8 mouse cellular contexts compared by ENCODE assay signal in the genomic region with DNA sequence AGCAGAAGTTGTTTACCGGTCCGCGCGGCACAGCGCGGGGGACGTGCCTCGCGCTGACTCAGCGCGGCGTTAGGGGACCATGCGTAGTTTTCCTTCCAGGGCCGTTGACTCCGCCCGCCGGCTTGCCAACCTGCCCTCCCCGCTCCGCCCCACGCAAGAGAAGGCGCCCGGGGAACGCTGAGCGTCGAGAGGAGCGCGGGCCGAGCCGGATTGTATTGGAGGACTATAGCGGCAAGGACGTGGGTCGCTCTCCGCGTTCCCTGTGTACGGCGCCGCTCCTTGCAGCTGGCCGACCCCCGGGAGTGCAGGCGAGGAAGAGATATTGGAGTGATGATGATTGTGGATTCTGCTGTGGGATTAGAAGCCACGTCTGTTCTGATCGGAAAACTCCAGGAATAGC. TPM values are rescaled to one million over a fixed set of nuclear protein-coding genes. Genes with fewer than 3 reads are reported as not detected.
A peak's percentile ranks its signal among the peaks of the same experiment; 100 is the strongest.
DNase-seq lines count a peak whose midpoint lies in the region; ATAC-seq lines count a peak whose summit lies in the region.

No protein-coding gene starts in this region.

- DNase-seq in heart, embryonic 10.5 days (ENCODE audit: low spot score), result no peak
- DNase-seq in heart, postnatal 4 days, result no peak
- peak; percentile 30 for DNase-seq in ES-CJ7 (ENCODE audit: low read depth, low spot score)
- no peak for DNase-seq in midbrain, embryonic 10.5 days (ENCODE audit: low spot score)
- no peak for DNase-seq in gastrocnemius, postnatal 4 days (ENCODE audit: low spot score in 2 of 2)
- DNase-seq in gastrocnemius, postnatal 36 days, result no peak

- peaks cover 10% of the 10 kb centered on the region; the same call in 1 of the 2 replicates for H3K9me3 ChIP-seq in heart, embryonic 10.5 days
- no peaks in the 10 kb centered on the region for H3K9me3 ChIP-seq in embryonic facial prominence, embryonic 15.5 days (replicated peaks)
- peaks cover 54% of the 10 kb centered on the region for H3K9me3 ChIP-seq in midbrain, embryonic 10.5 days (replicated peaks)

- 24% methylated on average over 42 of the region's 42 CpGs for WGBS in heart, embryonic 10.5 days
- WGBS in embryonic facial prominence, embryonic 15.5 days, result 31% methylated on average over 42 of the region's 42 CpGs
- WGBS in midbrain, embryonic 10.5 days, result 38% methylated on average over 42 of the region's 42 CpGs

- H3K4me3 ChIP-seq in heart, embryonic 10.5 days, result peak overlapping the region; percentile 43
- no peak overlapping the region for H3K4me3 ChIP-seq in embryonic facial prominence, embryonic 15.5 days (replicated peaks)
- peak overlapping the region; percentile 23; the same call in 1 of the 2 replicates for H3K4me3 ChIP-seq in midbrain, embryonic 10.5 days

- no peak overlapping the region for H3K27ac ChIP-seq in heart, embryonic 10.5 days
- no peak overlapping the region for H3K27ac ChIP-seq in embryonic facial prominence, embryonic 15.5 days (replicated peaks)
- no peak overlapping the region for H3K27ac ChIP-seq in midbrain, embryonic 10.5 days (replicated peaks)

- intact Hi-C loops in gastrocnemius, postnatal 36 days (cut with DNase I), result no loop called here

- ATAC-seq in embryonic facial prominence, embryonic 15.5 days (ENCODE audit: insufficient number of reproducible peaks, low FRiP score, low TSS enrichment, low read depth), result no peak
- ATAC-seq in erythroid progenitor cell, adult 5-6 weeks (replicated peaks; ENCODE audit: low FRiP score, poor library complexity, severe bottlenecking), result no peak

- H3K36me3 ChIP-seq in heart, embryonic 10.5 days, result no peaks in the 10 kb centered on the region
- H3K36me3 ChIP-seq in embryonic facial prominence, embryonic 15.5 days, result no peaks in the 10 kb centered on the region
- H3K36me3 ChIP-seq in midbrain, embryonic 10.5 days, result no peaks in the 10 kb centered on the region

- H3K4me2 ChIP-seq in embryonic facial prominence, embryonic 15.5 days (replicated peaks), result peak overlapping the region; percentile 17; the same call in 1 of the 2 replicates

- H3K27me3 ChIP-seq in heart, embryonic 10.5 days (ENCODE audit: insufficient read depth, poor library complexity, severe bottlenecking), result no peaks in the 10 kb centered on the region
- H3K27me3 ChIP-seq in embryonic facial prominence, embryonic 15.5 days, result no peaks in the 10 kb centered on the region; the same call in 1 of the 2 replicates
- H3K27me3 ChIP-seq in midbrain, embryonic 10.5 days (ENCODE audit: low read depth, poor library complexity, severe bottlenecking), result no peaks in the 10 kb centered on the region

- no peaks in the 10 kb centered on the region for H3K4me1 ChIP-seq in heart, embryonic 10.5 days
- no peaks in the 10 kb centered on the region for H3K4me1 ChIP-seq in embryonic facial prominence, embryonic 15.5 days
- no peaks in the 10 kb centered on the region for H3K4me1 ChIP-seq in midbrain, embryonic 10.5 days

- H3K9ac ChIP-seq in embryonic facial prominence, embryonic 15.5 days, result no peak overlapping the region

RNA-seq across cellular contexts. Expression of a gene that starts 39.7 kb away (rescaled TPM):
- 0.28 and 0.46 TPM in 2 replicates for polyA plus RNA-seq in heart, embryonic 10.5 days (2016; fragmentation: Nextera tagmentation; extraction: Ambion mirVana)
- not detected for total RNA-seq in heart, postnatal 4 days (2021)
- 0.59 and 0.68 TPM in 2 replicates for polyA plus RNA-seq in embryonic facial prominence, embryonic 15.5 days (2015; fragmentation: Nextera tagmentation; extraction: Ambion mirVana)
- 0.25 and 0.31 TPM in 2 replicates for polyA plus RNA-seq in midbrain, embryonic 10.5 days (2016; fragmentation: Nextera tagmentation; extraction: Ambion mirVana)
- not detected in 2 replicates for total RNA-seq in erythroid progenitor cell, adult 5-6 weeks (2015; ENCODE audit: low replicate concordance)
- total RNA-seq in erythroid progenitor cell, adult 5-6 weeks (2017; ENCODE audit: low replicate concordance), result 0.08 TPM in 1 of 2 replicates, not detected in the other
- total RNA-seq in gastrocnemius, postnatal 4 days (2021), result not detected
- under 1 TPM in 1 of 2 experiments, not detected in 1; 0.35 TPM for total RNA-seq in gastrocnemius, postnatal 36 days (2021)
